Mouse (Mus musculus) gastrocnemius, postnatal 4 days (tissue): ENCODE measurements at regions not wholly inside any gene's neighbourhood (a gene's known extent, or its start where the extent isn't known, plus 50 kb on each side); places are given as distances from the start of the nearest gene placed in this dataset.
"Not testable (repeated sequence)": the region's sequence is repeated elsewhere in the genome, so short reads cannot be mapped to it uniquely, and the experiment has no call there.

Experiments
- DNase-seq, 2 experiments: peaks; one replicate each; pipeline ENCODE4 v3.0.0; 2021 to 2022; ENCODE audit warnings: low spot score in 2 of 2, mixed read lengths in 2 of 2

DNA sequence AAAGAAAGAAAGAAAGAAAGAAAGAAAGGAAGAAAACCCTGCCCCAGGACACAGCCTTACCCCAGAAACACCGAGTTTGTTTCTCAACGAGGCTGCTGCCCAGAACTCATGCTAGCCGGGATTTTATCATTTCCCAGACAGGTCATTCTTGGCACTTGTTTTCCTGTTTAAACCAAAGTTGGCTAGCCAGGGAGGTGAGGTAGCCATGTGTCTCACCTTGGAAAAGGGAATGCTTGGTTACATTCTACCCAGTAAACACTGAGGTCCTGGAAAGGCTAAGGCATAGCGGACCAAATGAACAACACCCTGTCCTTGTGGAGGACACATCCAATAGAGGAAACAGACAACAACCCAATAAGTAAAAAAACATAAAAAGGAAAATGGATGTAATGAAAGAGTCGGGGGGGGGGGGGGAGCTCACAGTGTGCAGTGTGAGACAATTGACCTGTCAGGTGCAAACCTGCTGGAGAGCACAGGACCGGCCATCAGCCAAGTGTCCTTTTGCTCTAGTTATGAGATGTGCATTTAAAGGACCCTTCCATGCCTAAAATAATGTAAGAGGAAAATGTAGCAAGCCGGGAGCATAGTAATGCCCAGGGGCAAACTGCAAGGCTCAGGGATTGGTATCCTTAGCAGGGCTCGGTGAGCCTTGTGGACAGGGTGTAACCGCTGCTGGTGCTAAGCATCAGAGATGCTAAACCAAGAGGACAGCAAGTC is 78.2 kb upstream of the Fzd7 start:
- no peak for DNase-seq

- DNase-seq: no peak
Measured at GRCm38 (mm10) chr1:59405370-59405769, 76.9 kb upstream of the Fzd7 start.

- no peak for DNase-seq
Measured at GRCm38 (mm10) chr1:59406741-59407306, 75.4 kb upstream of the Fzd7 start.

DNA sequence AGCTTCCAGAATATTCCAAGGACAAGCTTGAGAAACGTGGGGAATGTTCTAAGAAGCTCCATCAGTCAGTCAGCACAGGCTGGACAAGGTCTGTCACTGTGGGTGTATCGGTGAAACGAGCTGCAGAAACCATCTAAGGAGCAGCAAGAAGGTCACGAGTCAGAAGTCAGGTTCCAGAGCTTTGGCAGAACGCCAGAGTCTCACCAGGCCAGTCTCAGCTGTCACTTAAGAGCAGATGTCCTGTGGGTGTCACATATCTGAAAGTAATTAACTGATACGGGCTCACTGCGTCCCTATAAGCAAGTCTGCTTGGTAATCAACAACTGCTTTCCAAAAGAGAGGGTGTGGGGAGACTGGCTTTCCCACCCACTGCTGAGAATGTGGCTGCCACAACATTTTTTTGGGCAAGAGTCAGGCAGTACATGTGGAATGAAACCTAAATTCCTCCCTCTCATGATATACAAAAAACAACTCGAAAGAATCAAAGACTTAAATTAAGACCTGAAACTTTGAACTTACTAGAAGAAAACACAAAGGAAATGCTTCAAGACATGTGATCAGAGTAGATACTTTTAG is 72.6 kb upstream of the Fzd7 start:
- DNase-seq: peak in 1 of 2 experiments; percentile 39

DNA sequence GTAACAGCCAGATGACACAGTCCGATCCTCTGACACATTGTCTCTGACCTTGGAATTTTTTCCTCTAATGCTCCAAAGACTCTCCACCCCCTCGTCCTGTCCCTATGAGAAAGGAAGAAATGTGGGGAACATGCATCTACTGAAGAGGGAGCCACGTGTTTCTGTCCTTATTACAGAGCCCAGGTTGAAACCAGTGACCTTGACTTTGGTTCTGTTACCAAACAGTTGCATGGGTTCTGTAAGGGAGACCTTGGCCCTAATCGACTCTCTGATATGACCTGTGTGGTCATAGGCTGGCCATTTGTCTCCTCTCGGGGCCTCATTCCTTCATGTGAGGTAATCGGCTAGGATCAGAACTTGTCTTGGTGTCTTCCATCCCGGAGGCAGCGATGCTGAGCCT is 69.0 kb upstream of the Fzd7 start:
- DNase-seq: no peak

DNA sequence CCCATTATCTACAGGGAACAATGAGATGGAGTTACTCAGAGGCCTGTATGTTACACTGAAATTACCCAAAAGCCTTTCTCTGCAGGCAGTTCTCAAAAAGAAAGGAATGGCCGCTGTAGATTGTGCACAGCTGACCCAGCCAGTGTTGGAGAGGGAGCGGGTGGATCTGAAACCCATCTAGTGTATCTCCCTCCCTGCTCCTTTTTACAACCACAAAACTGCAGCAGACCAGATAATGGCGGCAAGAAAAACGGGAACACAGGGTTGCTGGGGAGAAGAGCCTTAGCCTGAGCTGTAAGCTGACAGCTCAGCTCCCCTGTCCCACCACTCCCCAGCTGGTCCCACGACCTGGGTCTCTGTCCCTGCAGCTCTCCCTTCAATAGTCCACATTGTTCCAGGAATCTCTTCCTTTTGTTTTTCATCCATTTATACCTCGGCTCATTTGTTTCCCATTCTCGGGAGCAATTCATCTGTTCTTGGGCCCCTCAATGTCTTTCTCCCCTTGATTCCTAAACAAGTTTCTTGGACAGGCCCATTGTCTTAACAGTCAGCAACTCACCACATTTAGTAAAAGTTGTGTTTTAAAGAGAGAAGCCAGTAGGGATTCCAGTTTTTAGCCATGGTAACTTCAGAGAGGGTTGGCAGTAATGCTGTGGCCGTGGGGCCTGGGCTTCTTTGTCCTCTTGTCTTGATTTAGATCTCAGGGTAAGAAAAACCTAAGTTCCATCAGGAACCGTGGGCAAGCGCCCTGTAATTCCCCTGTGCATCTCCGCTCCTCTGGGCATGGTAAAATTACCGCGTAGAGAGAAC is 67.6 kb upstream of the Fzd7 start:
- no peak for DNase-seq

- DNase-seq: no peak
Measured at GRCm38 (mm10) chr1:59415733-59416312, 66.4 kb upstream of the Fzd7 start.

- no peak for DNase-seq
Measured at GRCm38 (mm10) chr1:59417317-59417716, 64.9 kb upstream of the Fzd7 start.

DNA sequence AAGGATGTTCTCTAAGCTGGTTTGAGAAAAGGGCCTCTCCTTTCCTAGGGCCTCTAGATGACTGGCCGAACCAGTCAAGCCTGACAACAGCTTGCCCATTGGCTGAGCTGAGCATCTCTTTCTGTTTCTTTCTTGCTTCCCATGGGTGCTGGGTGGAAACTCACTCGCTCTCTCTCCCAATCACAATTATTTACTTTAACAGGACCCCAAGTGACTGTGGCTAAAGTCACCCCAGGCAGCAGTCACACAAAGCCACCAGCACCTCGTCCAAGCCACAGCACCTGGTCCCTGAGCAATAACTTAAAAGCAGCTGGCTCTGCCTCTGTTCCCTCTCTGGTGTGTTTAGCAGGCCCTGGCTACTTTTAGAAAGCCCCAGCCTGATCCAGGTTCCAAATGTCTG is 64.3 kb upstream of the Fzd7 start:
- DNase-seq: no peak

DNA sequence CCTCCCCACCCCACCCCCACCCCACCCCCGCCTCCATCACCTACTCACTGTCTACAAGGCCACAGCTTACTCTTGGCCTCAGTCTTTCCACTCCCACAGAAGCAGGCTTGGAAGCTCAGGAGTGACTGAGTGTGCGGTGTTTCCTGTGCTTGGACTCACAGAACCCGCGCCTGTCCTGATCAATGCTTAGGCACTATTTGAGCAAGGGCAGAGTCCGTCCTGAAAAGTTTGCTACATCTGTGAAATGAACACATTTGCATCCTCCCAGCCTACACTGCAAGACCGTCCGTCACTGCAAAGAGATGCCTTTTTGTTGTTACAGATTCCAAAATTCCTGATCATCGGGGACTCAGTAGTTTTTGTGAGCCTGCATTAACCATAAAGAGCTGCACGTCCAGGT is 63.5 kb upstream of the Fzd7 start:
- DNase-seq: no peak

DNA sequence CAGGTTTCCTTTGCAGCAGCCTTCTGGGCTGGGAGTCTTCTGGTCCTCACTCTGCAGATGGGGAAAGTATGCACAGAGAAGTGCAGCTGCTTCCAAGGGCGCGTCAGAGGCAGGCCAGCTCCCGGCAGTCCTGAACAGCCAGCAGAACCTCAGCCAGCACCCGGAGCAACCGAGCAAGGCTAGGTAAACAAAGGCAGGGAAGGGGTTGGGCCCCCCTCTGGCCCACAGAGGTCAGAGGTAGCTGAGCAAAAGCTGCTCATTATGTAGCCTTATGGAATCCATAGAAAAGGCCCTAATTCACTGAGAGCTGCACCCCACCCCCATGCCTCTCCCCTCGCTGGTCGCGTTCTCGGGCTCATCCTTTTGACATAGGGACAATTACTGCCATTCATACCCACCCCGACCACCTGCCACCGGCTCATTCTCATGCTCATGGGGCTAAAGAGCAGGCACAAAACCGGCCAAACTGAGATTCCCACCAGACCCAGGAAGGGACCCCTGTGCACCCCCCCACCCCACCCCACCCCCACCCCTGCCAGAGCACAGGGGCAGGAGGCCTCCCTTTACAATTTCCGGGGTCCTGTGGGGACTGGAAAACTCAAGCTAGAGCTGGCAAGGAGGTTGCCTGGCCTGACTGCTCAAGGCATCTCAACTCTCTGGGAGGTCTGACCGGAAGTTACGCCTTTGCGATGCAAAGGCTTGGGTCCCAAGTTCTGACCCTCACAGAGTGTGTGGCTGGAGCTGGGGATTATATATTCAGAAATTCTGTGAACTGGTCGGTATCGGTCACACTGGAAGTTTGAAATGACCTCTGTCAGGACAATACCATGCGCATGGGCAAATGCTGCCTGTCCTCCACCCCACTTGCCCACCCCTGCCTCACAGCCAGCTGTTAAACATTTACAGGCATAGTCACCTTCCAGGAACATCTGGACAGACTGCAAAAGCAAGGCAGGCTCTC is 59.0 kb upstream of the Fzd7 start:
- peak in 1 of 2 experiments; percentile 54 for DNase-seq

DNA sequence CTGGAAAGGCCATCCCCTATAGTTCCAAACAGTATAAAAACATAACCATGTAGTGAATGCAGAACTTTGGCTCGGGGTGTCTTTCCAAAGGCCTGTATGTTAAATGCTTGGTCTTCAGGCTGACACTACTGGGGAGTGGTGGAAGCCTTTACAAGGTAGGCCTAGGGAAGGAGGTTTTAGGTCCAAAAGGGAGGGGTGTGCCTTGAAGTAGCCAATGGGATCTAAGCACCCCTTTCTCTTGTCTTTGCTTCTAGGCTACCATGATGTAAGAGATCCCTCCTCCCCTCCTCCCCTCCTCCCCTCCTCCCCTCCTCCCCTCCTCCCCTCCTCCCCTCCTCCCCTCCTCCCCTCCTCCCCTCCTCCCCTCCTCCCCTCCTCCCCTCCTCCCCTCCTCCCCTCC is 56.5 kb upstream of the Fzd7 start:
- DNase-seq: not testable (repeated sequence)

DNA sequence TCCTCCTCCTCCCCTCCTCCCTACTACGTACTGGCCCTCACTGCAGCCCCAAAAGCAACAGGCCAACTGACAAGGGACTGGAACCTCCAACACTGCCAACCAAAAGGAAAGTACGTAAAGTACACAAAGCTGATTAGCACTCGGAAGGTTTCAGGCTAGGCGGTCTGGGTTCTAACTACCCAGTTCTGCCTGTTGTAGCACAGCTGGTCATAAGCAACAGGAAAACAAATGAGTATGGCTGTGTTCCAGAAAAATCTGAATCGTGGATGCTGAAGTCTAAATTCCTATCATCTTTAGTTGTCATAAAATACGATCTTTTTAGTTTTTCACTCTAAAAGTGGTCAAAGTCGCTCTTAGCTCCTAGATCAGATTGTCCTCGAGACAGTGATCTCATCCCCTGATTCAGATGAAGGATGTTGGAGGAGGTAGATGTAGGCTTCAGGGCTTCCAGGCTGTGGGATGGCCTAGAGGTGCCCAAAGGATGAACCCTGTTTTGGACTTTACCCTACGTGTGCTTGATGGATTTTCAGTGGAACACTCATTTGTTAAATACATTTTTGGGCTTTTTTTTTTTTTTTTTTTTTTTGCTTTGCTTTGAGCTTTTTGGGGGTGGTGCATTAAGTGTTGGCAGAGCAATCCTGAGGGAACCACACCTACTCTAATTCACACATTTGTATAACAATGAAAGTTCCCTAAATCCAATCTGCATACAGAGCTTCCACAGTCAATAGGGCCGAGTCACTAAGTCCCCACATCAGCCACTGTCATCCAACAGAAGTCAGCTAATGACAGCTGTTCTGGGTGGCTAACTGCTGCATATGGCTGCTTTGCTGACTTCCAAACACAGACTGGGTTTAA is 55.6 kb upstream of the Fzd7 start:
- DNase-seq: no peak

DNA sequence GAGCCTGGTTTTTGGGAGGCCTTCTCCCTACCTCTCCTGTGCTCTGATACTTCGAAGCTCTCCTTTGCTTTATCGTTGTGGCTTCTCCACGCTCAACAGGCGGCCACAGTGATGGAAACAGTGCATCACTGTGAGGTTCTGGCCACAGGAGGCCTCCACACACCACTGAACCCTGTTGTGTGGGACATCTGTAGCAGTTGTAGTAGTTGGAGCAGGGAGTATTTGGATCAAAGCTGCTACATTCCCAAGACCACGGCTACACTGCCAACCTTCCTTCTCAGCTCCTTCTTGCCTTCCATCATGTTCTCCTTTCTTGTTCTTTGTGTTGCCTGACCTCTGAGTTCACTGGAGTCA is 55.0 kb upstream of the Fzd7 start:
- no peak for DNase-seq

DNA sequence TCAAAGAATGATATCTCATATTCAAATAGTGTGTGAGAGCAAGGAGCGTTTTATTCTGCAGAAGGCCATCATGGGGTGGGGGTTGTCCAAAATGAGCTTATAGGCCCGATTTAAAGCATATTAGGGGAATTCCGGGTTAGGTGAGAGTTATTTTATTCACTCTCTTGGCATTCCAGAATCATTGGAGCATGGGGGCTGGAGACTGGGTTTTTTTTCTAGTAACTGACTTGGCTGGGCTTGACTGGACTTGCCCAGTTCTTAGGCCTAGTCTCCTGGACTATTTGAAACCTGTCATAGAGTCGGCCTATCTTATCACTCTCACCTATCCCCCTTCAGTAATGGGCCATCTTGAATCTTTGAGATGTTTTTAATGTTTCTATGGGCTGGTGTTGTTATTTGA is 52.9 kb upstream of the Fzd7 start:
- DNase-seq: no peak

GRCm38 (mm10) chr1:59430234-59430633 is 52.0 kb upstream of the Fzd7 start:
- no peak for DNase-seq

GRCm38 (mm10) chr1:59430886-59431486 is 51.2 kb upstream of the Fzd7 start:
- DNase-seq: no peak
